Mouse (Mus musculus): ENCODE data around the gene Esrrg. TPM values are rescaled to one million over a fixed set of nuclear protein-coding genes. Genes with fewer than 3 reads are reported as not detected.

The Esrrg gene
- total and polyA plus RNA-seq, 3 experiments = 0.05 TPM; not detected in 2

DNA sequence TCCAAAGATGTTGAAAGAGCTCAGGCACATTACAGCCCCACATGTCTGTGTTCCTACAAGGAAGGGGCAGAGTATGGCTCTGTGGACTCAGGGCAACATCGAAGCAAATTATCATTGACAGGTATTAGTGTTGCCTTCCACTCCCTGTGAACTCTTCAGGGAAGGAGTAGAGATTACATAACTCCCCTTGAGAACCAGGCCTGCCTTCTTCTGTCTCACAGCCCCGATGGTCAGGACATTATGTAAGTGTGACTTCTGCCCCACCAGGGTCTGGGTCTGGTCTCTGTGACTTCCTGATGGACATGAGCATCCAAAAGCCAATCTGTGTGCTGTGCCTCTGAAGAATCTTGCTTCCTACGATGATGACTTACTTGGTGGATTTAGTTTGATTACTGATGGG, 438.6 kb downstream of the Esrrg start:
- H3K4me3 ChIP-seq (ENCODE audit: low read depth, low read length) = no peak overlapping the region
- ATAC-seq (ENCODE audit: extremely low read depth, insufficient number of reproducible peaks, low FRiP score, poor library complexity, severe bottlenecking) = no peak
- DNase-seq (ENCODE audit: low spot score) = no peak
- TF ChIP-seq POLR2AphosphoS5 (IDR thresholded peaks at IDR 0.05; ENCODE audit: insufficient replicate concordance, low read depth, low read length) (no peak), TAL1 (conservative IDR thresholded peaks at IDR 0.05; ENCODE audit: low read depth, low read length) (no peak), CTCF (IDR thresholded peaks at IDR 0.05; ENCODE audit: low read depth, low read length) (no peak), GATA1 (IDR thresholded peaks at IDR 0.05; ENCODE audit: borderline replicate concordance, low read length) (no peak), GATA2 (IDR thresholded peaks at IDR 0.05; ENCODE audit: borderline replicate concordance, low read depth, low read length) (no peak)
- no peaks in the 10 kb centered on the region for H3K4me1 ChIP-seq (ENCODE audit: insufficient read depth, low read depth, low read length)
- peaks cover 43% of the 10 kb centered on the region for H3K9me3 ChIP-seq (replicated peaks)
- no peaks in the 10 kb centered on the region for H3K36me3 ChIP-seq (replicated peaks)
- no peaks in the 10 kb centered on the region for H3K27me3 ChIP-seq (ENCODE audit: insufficient read depth, low read length)

- peaks cover 50% of the 10 kb centered on the region for H3K9me3 ChIP-seq (replicated peaks)
- no peaks in the 10 kb centered on the region for H3K27me3 ChIP-seq (ENCODE audit: insufficient read depth, low read length)
- H3K4me3 ChIP-seq (ENCODE audit: low read depth, low read length) = no peak overlapping the region
- TF ChIP-seq GATA2 (IDR thresholded peaks at IDR 0.05; ENCODE audit: borderline replicate concordance, low read depth, low read length) = no peak
- TF ChIP-seq POLR2AphosphoS5 (IDR thresholded peaks at IDR 0.05; ENCODE audit: insufficient replicate concordance, low read depth, low read length) = no peak
- TF ChIP-seq CTCF (IDR thresholded peaks at IDR 0.05; ENCODE audit: low read depth, low read length) = no peak
- TF ChIP-seq GATA1 (IDR thresholded peaks at IDR 0.05; ENCODE audit: borderline replicate concordance, low read length) = no peak
- ATAC-seq (ENCODE audit: extremely low read depth, insufficient number of reproducible peaks, low FRiP score, poor library complexity, severe bottlenecking) (no peak), DNase-seq (ENCODE audit: low spot score) (no peak)
- H3K4me1 ChIP-seq (ENCODE audit: insufficient read depth, low read depth, low read length) = no peaks in the 10 kb centered on the region
- no peaks in the 10 kb centered on the region for H3K36me3 ChIP-seq (replicated peaks)
These were observed 447.3 kb downstream of the Esrrg start for GRCm38 (mm10) chr1:188055888-188056287.

DNA sequence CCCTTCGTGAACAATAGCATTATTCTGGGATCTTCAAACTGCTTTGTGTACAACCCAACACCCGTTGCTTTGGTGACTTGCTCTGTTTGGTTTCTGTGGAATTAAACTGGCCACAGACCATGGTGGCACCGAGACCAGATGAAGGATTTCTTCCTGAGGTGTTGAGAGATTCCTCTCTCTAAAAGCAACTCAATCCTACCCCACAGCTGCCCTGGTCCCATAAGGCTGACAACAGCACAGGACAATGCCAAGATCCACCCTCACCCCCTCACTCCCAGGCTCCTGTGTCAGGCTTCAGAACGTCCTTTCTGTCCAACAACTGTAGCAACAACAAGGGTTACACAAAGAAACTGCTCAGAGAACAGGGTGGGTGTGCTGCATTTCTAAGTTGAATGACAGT, 449.3 kb downstream of the Esrrg start:
- no peak overlapping the region for H3K4me3 ChIP-seq (ENCODE audit: low read depth, low read length)
- no peaks in the 10 kb centered on the region for H3K36me3 ChIP-seq (replicated peaks)
- H3K27me3 ChIP-seq (ENCODE audit: insufficient read depth, low read length) = no peaks in the 10 kb centered on the region
- no peaks in the 10 kb centered on the region for H3K4me1 ChIP-seq (ENCODE audit: insufficient read depth, low read depth, low read length)
- ATAC-seq (ENCODE audit: extremely low read depth, insufficient number of reproducible peaks, low FRiP score, poor library complexity, severe bottlenecking) = no peak
- peaks cover 47% of the 10 kb centered on the region for H3K9me3 ChIP-seq (replicated peaks)
- no peak for TF ChIP-seq CTCF (IDR thresholded peaks at IDR 0.05; ENCODE audit: low read depth, low read length)
- TF ChIP-seq POLR2AphosphoS5 (IDR thresholded peaks at IDR 0.05; ENCODE audit: insufficient replicate concordance, low read depth, low read length) = no peak
- no peak for TF ChIP-seq TAL1 (conservative IDR thresholded peaks at IDR 0.05; ENCODE audit: low read depth, low read length)
- TF ChIP-seq GATA2 (IDR thresholded peaks at IDR 0.05; ENCODE audit: borderline replicate concordance, low read depth, low read length) = no peak
- no peak for DNase-seq (ENCODE audit: low spot score)

- no peaks in the 10 kb centered on the region for H3K36me3 ChIP-seq (replicated peaks)
- DNase-seq (ENCODE audit: low spot score) (no peak), ATAC-seq (ENCODE audit: extremely low read depth, insufficient number of reproducible peaks, low FRiP score, poor library complexity, severe bottlenecking) (no peak)
- H3K27me3 ChIP-seq (ENCODE audit: insufficient read depth, low read length) = no peaks in the 10 kb centered on the region
- H3K4me3 ChIP-seq (ENCODE audit: low read depth, low read length) = no peak overlapping the region
- no peaks in the 10 kb centered on the region for H3K4me1 ChIP-seq (ENCODE audit: insufficient read depth, low read depth, low read length)
- TF ChIP-seq POLR2AphosphoS5 (IDR thresholded peaks at IDR 0.05; ENCODE audit: insufficient replicate concordance, low read depth, low read length) (no peak), GATA2 (IDR thresholded peaks at IDR 0.05; ENCODE audit: borderline replicate concordance, low read depth, low read length) (no peak), CTCF (IDR thresholded peaks at IDR 0.05; ENCODE audit: low read depth, low read length) (no peak)
- H3K9me3 ChIP-seq (replicated peaks) = peaks cover 53% of the 10 kb centered on the region
These were observed 450.4 kb downstream of the Esrrg start for GRCm38 (mm10) chr1:188059006-188059405.

- Histone ChIP-seq H3K9me3 (replicated peaks) (peaks cover 57% of the 10 kb centered on the region), H3K4me3 (ENCODE audit: low read depth, low read length) (no peak overlapping the region), H3K36me3 (replicated peaks) (no peaks in the 10 kb centered on the region), H3K27me3 (ENCODE audit: insufficient read depth, low read length) (no peaks in the 10 kb centered on the region), H3K4me1 (ENCODE audit: insufficient read depth, low read depth, low read length) (no peaks in the 10 kb centered on the region)
- ATAC-seq (ENCODE audit: extremely low read depth, insufficient number of reproducible peaks, low FRiP score, poor library complexity, severe bottlenecking) (no peak), DNase-seq (ENCODE audit: low spot score) (no peak)
- TF ChIP-seq POLR2AphosphoS5 (IDR thresholded peaks at IDR 0.05; ENCODE audit: insufficient replicate concordance, low read depth, low read length) (no peak), GATA1 (IDR thresholded peaks at IDR 0.05; ENCODE audit: borderline replicate concordance, low read length) (no peak), GATA2 (IDR thresholded peaks at IDR 0.05; ENCODE audit: borderline replicate concordance, low read depth, low read length) (no peak), CTCF (IDR thresholded peaks at IDR 0.05; ENCODE audit: low read depth, low read length) (no peak)
These were observed 451.9 kb downstream of the Esrrg start for GRCm38 (mm10) chr1:188060493-188060892.

GRCm38 (mm10) chr1:188068833-188069232, 460.2 kb downstream of the Esrrg start:
- no peaks in the 10 kb centered on the region for H3K4me1 ChIP-seq (ENCODE audit: insufficient read depth, low read depth, low read length)
- TF ChIP-seq GATA2 (IDR thresholded peaks at IDR 0.05; ENCODE audit: borderline replicate concordance, low read depth, low read length) (no peak), POLR2AphosphoS5 (IDR thresholded peaks at IDR 0.05; ENCODE audit: insufficient replicate concordance, low read depth, low read length) (no peak), CTCF (IDR thresholded peaks at IDR 0.05; ENCODE audit: low read depth, low read length) (no peak), GATA1 (IDR thresholded peaks at IDR 0.05; ENCODE audit: borderline replicate concordance, low read length) (no peak), TAL1 (conservative IDR thresholded peaks at IDR 0.05; ENCODE audit: low read depth, low read length) (no peak)
- no peaks in the 10 kb centered on the region for H3K27me3 ChIP-seq (ENCODE audit: insufficient read depth, low read length)
- peaks cover 52% of the 10 kb centered on the region for H3K9me3 ChIP-seq (replicated peaks)
- ATAC-seq (ENCODE audit: extremely low read depth, insufficient number of reproducible peaks, low FRiP score, poor library complexity, severe bottlenecking) (no peak), DNase-seq (ENCODE audit: low spot score) (no peak)
- no peaks in the 10 kb centered on the region for H3K36me3 ChIP-seq (replicated peaks)
- H3K4me3 ChIP-seq (ENCODE audit: low read depth, low read length) = no peak overlapping the region

- no peak for ATAC-seq (ENCODE audit: extremely low read depth, insufficient number of reproducible peaks, low FRiP score, poor library complexity, severe bottlenecking)
- TF ChIP-seq GATA2 (IDR thresholded peaks at IDR 0.05; ENCODE audit: borderline replicate concordance, low read depth, low read length) (no peak), GATA1 (IDR thresholded peaks at IDR 0.05; ENCODE audit: borderline replicate concordance, low read length) (no peak), CTCF (IDR thresholded peaks at IDR 0.05; ENCODE audit: low read depth, low read length) (no peak), TAL1 (conservative IDR thresholded peaks at IDR 0.05; ENCODE audit: low read depth, low read length) (no peak), POLR2AphosphoS5 (IDR thresholded peaks at IDR 0.05; ENCODE audit: insufficient replicate concordance, low read depth, low read length) (no peak)
These were observed 461.3 kb downstream of the Esrrg start for GRCm38 (mm10) chr1:188069849-188070248.

More at GRCm38 (mm10) chr1:188069849-188070248, 461.3 kb downstream of the Esrrg start:
- Histone ChIP-seq H3K4me3 (ENCODE audit: low read depth, low read length) (no peak overlapping the region), H3K27me3 (ENCODE audit: insufficient read depth, low read length) (no peaks in the 10 kb centered on the region), H3K4me1 (ENCODE audit: insufficient read depth, low read depth, low read length) (no peaks in the 10 kb centered on the region), H3K9me3 (replicated peaks) (peaks cover 50% of the 10 kb centered on the region), H3K36me3 (replicated peaks) (no peaks in the 10 kb centered on the region)
- DNase-seq (ENCODE audit: low spot score) = no peak
